Mouse (Mus musculus): ENCODE results near the gene Pfdn5. TPM values are rescaled to one million over a fixed set of nuclear protein-coding genes. Genes with fewer than 3 reads are reported as not detected.

Gene Pfdn5
- polyA plus RNA-seq, 1 experiment, result 47.8 TPM

DNA sequence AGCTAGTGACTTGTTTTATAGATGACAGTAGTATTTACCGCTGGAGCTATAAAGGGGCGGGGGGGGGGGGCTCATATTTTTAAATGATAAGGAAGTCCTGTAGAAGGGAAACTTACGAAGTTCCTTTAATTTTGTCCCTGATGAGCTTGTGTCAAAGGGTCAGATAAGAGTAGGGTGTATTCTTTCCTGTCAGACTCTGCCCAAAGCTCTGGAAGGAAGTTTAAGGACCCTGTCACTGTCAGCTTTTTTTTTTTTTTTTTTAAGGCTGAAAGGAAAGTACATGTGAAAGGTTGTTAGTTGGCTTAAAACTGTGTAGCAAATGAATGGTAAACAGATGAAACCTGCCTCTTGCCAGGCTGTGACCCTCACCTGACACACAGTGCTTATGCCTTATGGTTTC lies 42.3 kb upstream of the Pfdn5 start:
- WGBS, result 63% methylated on average over 3 of the region's 3 CpGs
- Histone ChIP-seq H3K27ac (ENCODE audit: insufficient read depth, low read depth, low read length) (no peak overlapping the region), H3K4me1 (ENCODE audit: control insufficient read depth, insufficient read depth, insufficient read length, low read length) (peaks cover 13% of the 10 kb centered on the region), H3K27me3 (ENCODE audit: control insufficient read depth, insufficient read depth, low read length) (no peaks in the 10 kb centered on the region), H3K4me3 (ENCODE audit: low read depth, low read length) (no peak overlapping the region), H3K36me3 (ENCODE audit: control insufficient read depth, insufficient read depth, low read length) (peaks cover 5% of the 10 kb centered on the region)
- no peak for TF ChIP-seq POLR2A (IDR thresholded peaks at IDR 0.05; ENCODE audit: low read depth, low read length)
- no peak for TF ChIP-seq CTCF (IDR thresholded peaks at IDR 0.05; ENCODE audit: extremely low read depth, insufficient read length, insufficient replicate concordance, low read depth, low read length)

DNA sequence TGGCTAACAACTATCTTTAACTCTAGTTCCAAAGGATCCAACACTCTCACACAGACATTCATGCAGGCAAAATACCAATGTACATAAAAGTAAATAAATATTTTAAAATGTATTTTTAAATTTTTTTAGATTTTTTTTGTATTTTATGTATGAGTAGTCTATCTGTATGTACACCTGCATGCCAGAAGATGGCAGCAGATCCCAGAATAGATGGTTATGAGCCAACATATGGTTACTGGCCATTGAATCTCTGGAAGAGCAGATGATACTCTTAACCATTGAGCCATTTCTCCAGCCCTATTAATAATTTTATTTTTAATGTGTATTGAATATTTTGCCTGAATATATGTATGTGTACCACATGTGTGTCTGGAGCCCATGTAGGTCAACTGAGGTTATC lies 38.5 kb upstream of the Pfdn5 start:
- Histone ChIP-seq H3K36me3 (ENCODE audit: control insufficient read depth, insufficient read depth, low read length) (no peaks in the 10 kb centered on the region), H3K27ac (ENCODE audit: insufficient read depth, low read depth, low read length) (no peak overlapping the region), H3K4me3 (ENCODE audit: low read depth, low read length) (no peak overlapping the region), H3K4me1 (ENCODE audit: control insufficient read depth, insufficient read depth, insufficient read length, low read length) (no peaks in the 10 kb centered on the region), H3K27me3 (ENCODE audit: control insufficient read depth, insufficient read depth, low read length) (no peaks in the 10 kb centered on the region)
- TF ChIP-seq POLR2A (IDR thresholded peaks at IDR 0.05; ENCODE audit: low read depth, low read length) (no peak), CTCF (IDR thresholded peaks at IDR 0.05; ENCODE audit: extremely low read depth, insufficient read length, insufficient replicate concordance, low read depth, low read length) (no peak)

DNA sequence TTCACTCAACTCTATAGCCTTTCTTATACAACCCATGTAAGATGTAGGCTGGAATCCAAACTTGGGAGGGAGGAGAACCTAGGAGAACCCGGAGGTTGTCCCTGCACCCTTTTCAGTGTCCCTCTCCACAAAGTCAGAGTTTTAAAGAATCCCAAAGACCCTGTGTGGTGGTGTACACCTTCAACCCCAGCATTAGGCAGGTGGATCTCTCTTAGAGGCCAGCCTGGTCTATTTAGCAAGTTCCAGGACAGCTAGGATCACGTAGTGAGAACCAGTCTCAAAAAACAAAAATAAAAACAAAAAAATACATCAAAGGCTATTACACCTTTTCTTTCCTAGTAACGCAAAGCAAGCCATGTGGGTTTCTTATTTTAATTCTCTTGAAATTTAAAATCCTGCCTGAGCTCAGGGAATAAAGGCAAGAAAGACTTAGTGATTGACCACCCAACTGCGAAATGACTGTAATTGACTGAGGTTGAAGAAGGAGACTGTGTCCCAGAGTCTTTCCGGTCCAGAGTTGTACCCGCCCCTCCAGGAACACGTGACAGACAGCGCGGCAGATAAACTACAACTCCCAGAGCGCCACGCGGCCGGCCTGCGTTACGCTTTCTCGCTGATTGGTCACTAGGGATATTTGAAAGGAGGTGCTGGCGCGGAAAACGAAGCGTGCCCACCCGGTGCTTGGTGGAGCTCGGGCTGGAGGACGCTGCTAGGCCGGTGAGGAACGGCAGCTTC lies 30.1 kb upstream of the Pfdn5 start, which contains the start of gene Espl1:
TSS of gene Espl1 (plus strand) at position 634 of the 735 bp plus-strand sequence.
- peak within 1 kb of the TSS; percentile 77 for H3K4me3 ChIP-seq (ENCODE audit: low read depth, low read length)
- H3K27me3 ChIP-seq (ENCODE audit: control insufficient read depth, insufficient read depth, low read length), result no peaks in the 10 kb centered on the region
- no peaks in the 10 kb centered on the region for H3K4me1 ChIP-seq (ENCODE audit: control insufficient read depth, insufficient read depth, insufficient read length, low read length)
- no peaks in the 10 kb centered on the region; the same call in 1 of the 2 replicates for H3K36me3 ChIP-seq (ENCODE audit: control insufficient read depth, insufficient read depth, low read length)
- TF ChIP-seq POLR2A (IDR thresholded peaks at IDR 0.05; ENCODE audit: low read depth, low read length) (peak; percentile 24; the same call in 1 of the 2 replicates), CTCF (IDR thresholded peaks at IDR 0.05; ENCODE audit: extremely low read depth, insufficient read length, insufficient replicate concordance, low read depth, low read length) (no peak)
- no peak within 1 kb of the TSS for H3K27ac ChIP-seq (ENCODE audit: insufficient read depth, low read depth, low read length)
- WGBS, result 5% methylated on average over 25 of the region's 25 CpGs

DNA sequence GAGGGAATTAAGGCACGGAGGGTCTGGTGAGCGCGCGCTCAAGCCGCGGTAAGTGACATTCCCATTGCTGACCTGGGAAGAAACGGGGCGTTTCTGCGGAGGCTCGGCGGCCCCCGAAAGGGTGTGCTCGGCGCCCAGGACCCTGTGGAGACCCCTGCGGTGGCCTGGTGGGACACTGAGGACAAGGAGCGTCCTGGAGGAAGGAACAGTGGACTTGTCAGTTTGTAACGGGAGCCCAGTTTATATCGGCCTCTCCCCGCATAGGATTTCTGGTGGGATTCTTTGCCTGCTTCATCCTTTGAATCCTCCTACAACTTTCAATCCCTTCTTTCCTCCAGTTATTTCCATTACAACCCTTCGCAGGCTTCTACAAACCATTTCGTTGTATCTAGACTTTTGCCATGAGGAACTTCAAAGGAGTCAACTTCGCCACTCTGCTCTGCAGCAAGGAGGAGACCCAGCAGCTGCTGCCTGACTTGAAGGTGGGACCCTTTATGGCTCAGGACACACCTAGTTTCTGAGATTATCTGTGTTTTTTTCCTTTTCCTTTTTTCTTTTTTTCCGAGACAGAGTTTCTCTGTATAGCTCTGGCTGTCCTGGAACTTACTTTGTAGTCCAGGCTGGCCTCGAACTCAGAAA lies 29.4 kb upstream of the Pfdn5 start:
- Histone ChIP-seq H3K27ac (ENCODE audit: insufficient read depth, low read depth, low read length) (no peak overlapping the region), H3K4me1 (ENCODE audit: control insufficient read depth, insufficient read depth, insufficient read length, low read length) (no peaks in the 10 kb centered on the region), H3K27me3 (ENCODE audit: control insufficient read depth, insufficient read depth, low read length) (no peaks in the 10 kb centered on the region), H3K4me3 (ENCODE audit: low read depth, low read length) (peak overlapping the region; percentile 77), H3K36me3 (ENCODE audit: control insufficient read depth, insufficient read depth, low read length) (no peaks in the 10 kb centered on the region; the same call in 1 of the 2 replicates)
- WGBS, result 4% methylated on average over 24 of the region's 24 CpGs
- TF ChIP-seq POLR2A (IDR thresholded peaks at IDR 0.05; ENCODE audit: low read depth, low read length) (no peak), CTCF (IDR thresholded peaks at IDR 0.05; ENCODE audit: extremely low read depth, insufficient read length, insufficient replicate concordance, low read depth, low read length) (no peak)

DNA sequence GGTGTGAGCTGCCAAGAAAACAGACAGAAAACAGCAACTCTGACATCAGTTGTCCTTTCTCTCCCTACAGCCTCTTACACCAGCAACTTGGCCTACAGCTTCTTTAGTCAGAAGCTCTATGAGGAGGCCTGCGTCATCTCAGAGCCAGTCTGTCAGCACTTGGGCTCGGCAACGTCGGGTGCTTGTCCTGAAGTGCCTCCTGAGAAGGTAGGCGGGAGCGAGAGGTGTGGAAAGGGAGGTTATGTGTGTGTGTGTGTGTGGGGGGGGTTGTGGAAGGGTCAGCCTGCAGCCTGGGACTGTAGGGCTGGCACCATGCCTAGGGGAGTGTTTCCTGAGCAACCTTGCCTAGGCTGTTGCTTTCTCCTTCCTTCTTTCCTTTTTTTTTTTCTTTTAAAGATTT lies 23.4 kb upstream of the Pfdn5 start:
- 86% methylated on average over 6 of the region's 6 CpGs for WGBS
- Histone ChIP-seq H3K27me3 (ENCODE audit: control insufficient read depth, insufficient read depth, low read length) (no peaks in the 10 kb centered on the region), H3K36me3 (ENCODE audit: control insufficient read depth, insufficient read depth, low read length) (peaks cover 3% of the 10 kb centered on the region; the same call in 1 of the 2 replicates), H3K27ac (ENCODE audit: insufficient read depth, low read depth, low read length) (no peak overlapping the region), H3K4me1 (ENCODE audit: control insufficient read depth, insufficient read depth, insufficient read length, low read length) (no peaks in the 10 kb centered on the region), H3K4me3 (ENCODE audit: low read depth, low read length) (no peak overlapping the region)
- TF ChIP-seq CTCF (IDR thresholded peaks at IDR 0.05; ENCODE audit: extremely low read depth, insufficient read length, insufficient replicate concordance, low read depth, low read length) (no peak), POLR2A (IDR thresholded peaks at IDR 0.05; ENCODE audit: low read depth, low read length) (no peak)

DNA sequence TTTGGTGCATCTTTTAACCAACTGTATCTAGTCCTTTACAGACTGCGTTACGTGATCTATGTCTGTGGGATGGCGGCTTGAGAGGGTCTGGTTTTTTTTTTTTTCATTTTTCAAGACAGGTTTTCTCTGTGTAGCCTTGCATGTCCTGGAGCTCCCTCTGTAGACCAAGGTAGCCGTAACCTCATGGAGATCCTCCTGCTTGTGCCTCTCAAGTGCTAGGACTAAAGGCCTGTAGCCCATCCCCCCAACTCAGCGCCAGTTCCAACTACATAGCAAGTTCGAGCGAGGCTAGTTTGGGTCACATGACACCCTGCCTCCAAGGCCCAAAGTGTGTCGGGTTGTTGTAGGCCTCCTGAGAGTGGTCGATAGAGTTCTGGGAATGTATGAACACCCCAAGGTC lies 17.2 kb upstream of the Pfdn5 start:
- H3K27me3 ChIP-seq (ENCODE audit: control insufficient read depth, insufficient read depth, low read length), result no peaks in the 10 kb centered on the region
- H3K4me3 ChIP-seq (ENCODE audit: low read depth, low read length), result no peak overlapping the region
- H3K4me1 ChIP-seq (ENCODE audit: control insufficient read depth, insufficient read depth, insufficient read length, low read length), result 0 out of 2 replicates have a peak, but pooled peaks cover 2% of the 10 kb centered on the region
- H3K27ac ChIP-seq (ENCODE audit: insufficient read depth, low read depth, low read length), result no peak overlapping the region
- 90% methylated on average over 9 of the region's 9 CpGs for WGBS
- H3K36me3 ChIP-seq (ENCODE audit: control insufficient read depth, insufficient read depth, low read length), result peaks cover 5% of the 10 kb centered on the region
- TF ChIP-seq CTCF (IDR thresholded peaks at IDR 0.05; ENCODE audit: extremely low read depth, insufficient read length, insufficient replicate concordance, low read depth, low read length), result no peak
- no peak for TF ChIP-seq POLR2A (IDR thresholded peaks at IDR 0.05; ENCODE audit: low read depth, low read length)
